ENCODE assay signal across 8 mouse cellular contexts in the genomic region with DNA sequence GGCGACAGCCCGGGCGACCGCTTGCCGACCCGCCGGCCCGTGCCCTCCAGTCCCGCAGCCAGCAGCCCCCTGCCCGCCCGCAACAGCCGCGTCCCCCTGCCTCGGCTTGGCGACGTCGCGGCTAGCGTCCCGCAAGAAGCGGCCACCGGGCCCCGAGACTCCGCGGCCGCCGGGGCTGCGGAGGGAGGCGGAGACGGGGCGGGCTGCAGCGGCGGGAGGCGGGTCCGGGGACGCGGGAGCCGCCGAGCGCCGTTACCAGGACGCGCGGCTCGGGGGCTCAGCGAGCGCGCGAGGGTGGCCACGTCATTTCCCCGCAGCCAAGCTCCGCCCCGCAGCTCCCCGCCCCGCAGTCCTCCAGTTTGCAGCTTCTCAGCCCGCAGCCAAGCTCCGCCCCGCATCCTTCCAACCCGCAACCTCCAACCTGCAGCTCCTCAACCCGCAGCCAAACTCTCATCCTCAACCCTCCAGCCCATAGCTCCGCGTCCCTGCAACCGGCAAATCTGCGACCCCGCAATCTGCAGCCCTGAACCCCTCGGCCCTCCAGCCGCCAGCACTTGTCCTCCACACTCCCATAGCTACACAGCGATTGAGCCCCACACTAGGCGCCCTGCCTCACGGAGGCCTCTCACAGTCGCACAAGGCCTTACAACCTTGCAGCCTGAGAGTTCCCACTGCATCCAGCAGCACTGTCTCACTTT. TPM values are rescaled to one million over a fixed set of nuclear protein-coding genes. Genes with fewer than 3 reads are reported as not detected.
DNase-seq lines count a peak whose midpoint lies in the region; ATAC-seq and TF ChIP-seq lines count a peak whose summit lies in the region.

TSS of gene Fam184a (minus strand) at position 169 of the 698 bp plus-strand sequence.

- WGBS in hindbrain, embryonic 13.5 days, result 2% methylated on average over 50 of the region's 71 CpGs
- WGBS in lung, postnatal 0 days, result 5% methylated on average over 38 of the region's 71 CpGs

- peak within 1 kb of the TSS; percentile 86 for H3K4me3 ChIP-seq in hindbrain, embryonic 13.5 days
- peak within 1 kb of the TSS; percentile 68 for H3K4me3 ChIP-seq in lung, postnatal 0 days (ENCODE audit: low read depth, low read length)

- no peak for TF ChIP-seq EP300 in lung, postnatal 0 days (IDR thresholded peaks at IDR 0.05)

- no peak for TF ChIP-seq CTCF in lung, postnatal 0 days (IDR thresholded peaks at IDR 0.05)

- no peaks in the 10 kb centered on the region for H3K36me3 ChIP-seq in hindbrain, embryonic 13.5 days
- no peaks in the 10 kb centered on the region for H3K36me3 ChIP-seq in lung, postnatal 0 days (ENCODE audit: insufficient read depth, low read length)

- no peaks in the 10 kb centered on the region for H3K9me3 ChIP-seq in hindbrain, embryonic 13.5 days
- H3K9me3 ChIP-seq in lung, postnatal 0 days (ENCODE audit: low read length), result no peaks in the 10 kb centered on the region

- peak within 1 kb of the TSS; percentile 82 for H3K27ac ChIP-seq in hindbrain, embryonic 13.5 days
- H3K27ac ChIP-seq in lung, postnatal 0 days (ENCODE audit: low read length), result no peak within 1 kb of the TSS

- peak within 1 kb of the TSS; percentile 86 for H3K9ac ChIP-seq in hindbrain, embryonic 13.5 days
- H3K9ac ChIP-seq in lung, postnatal 0 days (replicated peaks; ENCODE audit: low read depth), result peak within 1 kb of the TSS; percentile 23; the same call in 1 of the 2 replicates

- peaks cover 28% of the 10 kb centered on the region for H3K4me1 ChIP-seq in hindbrain, embryonic 13.5 days (replicated peaks)
- H3K4me1 ChIP-seq in lung, postnatal 0 days (ENCODE audit: insufficient read depth, low read depth, low read length), result no peaks in the 10 kb centered on the region

- no peaks in the 10 kb centered on the region for H3K27me3 ChIP-seq in hindbrain, embryonic 13.5 days
- H3K27me3 ChIP-seq in lung, postnatal 0 days (replicated peaks; ENCODE audit: insufficient read depth, low read length), result no peaks in the 10 kb centered on the region; the same call in 1 of the 2 replicates

- peak; percentile 97 for ATAC-seq in hindbrain, embryonic 13.5 days (ENCODE audit: low FRiP score)
- ATAC-seq in lung, postnatal 0 days, result peak; percentile 87

- DNase-seq in T-cell, adult 2 months (ENCODE audit: low spot score), result peak; percentile 11
- peak; percentile 91 to 93 for DNase-seq in cerebellum, postnatal 14 days
- DNase-seq in frontal cortex, postnatal 36 days (ENCODE audit: low spot score in 2 of 2), result peak; percentile 89 to 90
- DNase-seq in layer of hippocampus, postnatal 25 days (ENCODE audit: extremely low spot score in 1 of 2, low spot score in 1 of 2), result peak; percentile 75
- peak; percentile 74 for DNase-seq in lung, postnatal 0 days (ENCODE audit: low spot score)
- DNase-seq in retina, adult 2 months (ENCODE audit: low read depth, low spot score), result peak; percentile 69
- DNase-seq in urinary bladder, postnatal 4 days (ENCODE audit: low spot score in 2 of 2), result peak; percentile 46 to 65

- H3K4me2 ChIP-seq in hindbrain, embryonic 13.5 days, result peak within 1 kb of the TSS; percentile 85
- H3K4me2 ChIP-seq in lung, postnatal 0 days (replicated peaks; ENCODE audit: low read depth, low read length), result peak within 1 kb of the TSS; percentile 96

RNA-seq across cellular contexts. Expression of gene Fam184a, which starts in this region (rescaled TPM):
- polyA plus RNA-seq in hindbrain, embryonic 13.5 days (2015; fragmentation: Nextera tagmentation; extraction: Ambion mirVana), result 12.0 and 13.6 TPM in 2 replicates
- total RNA-seq in layer of hippocampus, postnatal 25 days (2021), result 10 to 100 TPM; 19.9 to 25.6 TPM
- polyA plus RNA-seq in lung, postnatal 0 days (2015; fragmentation: Nextera tagmentation; extraction: Ambion mirVana), result 6.4 TPM in 2 replicates

Comparison
In these comparisons a context has a peak if more than half of its experiments do, and no peak if none do; other contexts are left out.
1. DNase-seq: peak in every context shown above with its lines; median percentile 92 in cerebellum, postnatal 14 days; 90 in frontal cortex, postnatal 36 days; 75 in layer of hippocampus, postnatal 25 days; 74 in lung, postnatal 0 days; 69 in retina, adult 2 months; 56 in urinary bladder, postnatal 4 days; 11 in T-cell, adult 2 months.